Mouse (Mus musculus) neural tube, embryonic 12.5 days (tissue): ENCODE results near the gene Mmp24. TPM values are rescaled to one million over a fixed set of nuclear protein-coding genes. Genes with fewer than 3 reads are reported as not detected.
"Not testable (repeated sequence)": the region's sequence is repeated elsewhere in the genome, so short reads cannot be mapped to it uniquely, and the experiment has no call there.

Experiments
- ATAC-seq: fragments of 200-750 bp; cut with Nextera tagmentation; 2 replicates; pipeline ENCODE4 v1.8.0; 2017; ENCODE audit warnings: low read depth, mild to moderate bottlenecking, moderate TSS enrichment, moderate library complexity; ENCODE audit not compliant: low FRiP score
- H3K27ac ChIP-seq: fragments of 300-500 bp; sonication (generic); 2 replicates; pipeline ENCODE4 v1.5.1; 2016
- H3K27me3 ChIP-seq: fragments of 300-500 bp; sonication (generic); replicated peaks from 2 replicates; pipeline ENCODE4 v1.6.1; 2016; ENCODE audit warnings: mild to moderate bottlenecking
- H3K36me3 ChIP-seq: fragments of 300-500 bp; sonication (generic); 2 replicates; pipeline ENCODE4 v1.6.1; 2016; ENCODE audit warnings: mild to moderate bottlenecking
- H3K4me1 ChIP-seq: fragments of 300-500 bp; sonication (generic); 2 replicates; pipeline ENCODE4 v1.6.1; 2016
- H3K4me2 ChIP-seq: fragments of 300-500 bp; sonication (generic); replicated peaks from 2 replicates; pipeline ENCODE4 v1.6.1; 2016; ENCODE audit warnings: mild to moderate bottlenecking
- H3K4me3 ChIP-seq: fragments of 300-500 bp; sonication (generic); 2 replicates; pipeline ENCODE4 v1.5.1; 2016
- H3K9ac ChIP-seq: fragments of 300-500 bp; sonication (generic); 2 replicates; pipeline ENCODE4 v1.6.1; 2016; ENCODE audit warnings: mild to moderate bottlenecking
- H3K9me3 ChIP-seq: fragments of 300-500 bp; sonication (generic); 2 replicates; pipeline ENCODE4 v1.6.1; 2016; ENCODE audit warnings: mild to moderate bottlenecking
- WGBS: fragments of 180-500 bp; shearing (Covaris S2); methylation state at CpG from one replicate; pipeline ENCODE4 v1.1.7; 2016; 5-methylcytosine and 5-hydroxymethylcytosine counted together
- polyA plus RNA-seq: library from polyadenylated mRNA; unstranded; fragments of >200 nt; fragmentation: Nextera tagmentation; extraction: Ambion mirVana; gene quantifications from 2 replicates; pipeline ENCODE4 v1.2.1, GENCODE M21; 2016

Gene Mmp24
- 7.3 and 8.8 TPM in 2 replicates for polyA plus RNA-seq

- 2% methylated on average over 90 of the region's 100 CpGs for WGBS
These were observed at the start of gene Mmp24 for GRCm38 (mm10) chr2:155774927-155775684. TSS of gene Mmp24 (plus strand) at chr2:155775342.

GRCm38 (mm10) chr2:155726302-155726701 lies 48.8 kb upstream of the Mmp24 start:
- Histone ChIP-seq H3K4me2 (no peak overlapping the region), H3K4me3 (no peak overlapping the region)
- WGBS, result 87% methylated on average over 7 of the region's 7 CpGs

More at GRCm38 (mm10) chr2:155774927-155775684, at the start of gene Mmp24:
- Histone ChIP-seq H3K4me1 (peaks cover 22% of the 10 kb centered on the region), H3K27me3 (peaks cover 26% of the 10 kb centered on the region), H3K4me3 (peak within 1 kb of the TSS; percentile 77), H3K4me2 (peak within 1 kb of the TSS; percentile 72), H3K27ac (peak within 1 kb of the TSS; percentile 53), H3K36me3 (no peaks in the 10 kb centered on the region), H3K9me3 (no peaks in the 10 kb centered on the region), H3K9ac (peak within 1 kb of the TSS; percentile 80)
- no peak for ATAC-seq

GRCm38 (mm10) chr2:155727764-155728395 lies 47.3 kb upstream of the Mmp24 start:
- 76% methylated on average over 7 of the region's 7 CpGs for WGBS
- H3K4me3 ChIP-seq, result no peak overlapping the region
- ATAC-seq, result no peak

More at GRCm38 (mm10) chr2:155726302-155726701, 48.8 kb upstream of the Mmp24 start:
- Histone ChIP-seq H3K4me1 (peaks cover 7% of the 10 kb centered on the region), H3K27ac (no peak overlapping the region), H3K27me3 (no peaks in the 10 kb centered on the region), H3K9ac (no peak overlapping the region), H3K9me3 (no peaks in the 10 kb centered on the region), H3K36me3 (peaks cover 13% of the 10 kb centered on the region)
- no peak for ATAC-seq

GRCm38 (mm10) chr2:155728742-155729141 lies 46.4 kb upstream of the Mmp24 start:
- no peaks in the 10 kb centered on the region for H3K27me3 ChIP-seq
- H3K4me1 ChIP-seq, result peaks cover 7% of the 10 kb centered on the region
- peak overlapping the region; percentile 96 for H3K4me2 ChIP-seq
- peak; percentile 34; the same call in 1 of the 2 replicates for ATAC-seq
- H3K36me3 ChIP-seq, result peaks cover 8% of the 10 kb centered on the region
- H3K9me3 ChIP-seq, result no peaks in the 10 kb centered on the region
- peak overlapping the region; percentile 79 for H3K9ac ChIP-seq
- H3K27ac ChIP-seq, result no peak overlapping the region
- 4% methylated on average over 15 of the region's 15 CpGs for WGBS
- H3K4me3 ChIP-seq, result peak overlapping the region; percentile 94

More at GRCm38 (mm10) chr2:155727764-155728395, 47.3 kb upstream of the Mmp24 start:
- no peak overlapping the region for H3K9ac ChIP-seq
- no peaks in the 10 kb centered on the region for H3K9me3 ChIP-seq
- peaks cover 7% of the 10 kb centered on the region for H3K4me1 ChIP-seq
- H3K4me2 ChIP-seq, result peak overlapping the region; percentile 96; the same call in 1 of the 2 replicates
- no peak overlapping the region for H3K27ac ChIP-seq
- H3K36me3 ChIP-seq, result peaks cover 8% of the 10 kb centered on the region
- no peaks in the 10 kb centered on the region for H3K27me3 ChIP-seq

- WGBS, result under 1% methylated on average over 33 of the region's 33 CpGs
These were observed 45.9 kb upstream of the Mmp24 start, which contains the start of gene Edem2 for GRCm38 (mm10) chr2:155729158-155729645. TSS of gene Edem2 (minus strand) at chr2:155729475.

GRCm38 (mm10) chr2:155735080-155735479 lies 40.1 kb upstream of the Mmp24 start:
- no peaks in the 10 kb centered on the region for H3K27me3 ChIP-seq
- 88% methylated on average over 5 of the region's 5 CpGs for WGBS
- no peaks in the 10 kb centered on the region for H3K9me3 ChIP-seq
- no peaks in the 10 kb centered on the region for H3K4me1 ChIP-seq
- H3K27ac ChIP-seq, result no peak overlapping the region
- H3K36me3 ChIP-seq, result no peaks in the 10 kb centered on the region
- no peak overlapping the region for H3K4me2 ChIP-seq
- H3K9ac ChIP-seq, result no peak overlapping the region
- H3K4me3 ChIP-seq, result no peak overlapping the region
- no peak for ATAC-seq

More at GRCm38 (mm10) chr2:155729158-155729645, 45.9 kb upstream of the Mmp24 start, which contains the start of gene Edem2:
- Histone ChIP-seq H3K9ac (peak within 1 kb of the TSS; percentile 79), H3K27me3 (no peaks in the 10 kb centered on the region), H3K4me1 (peaks cover 7% of the 10 kb centered on the region), H3K36me3 (peaks cover 8% of the 10 kb centered on the region), H3K4me2 (peak within 1 kb of the TSS; percentile 96), H3K27ac (no peak within 1 kb of the TSS), H3K4me3 (peak within 1 kb of the TSS; percentile 94), H3K9me3 (no peaks in the 10 kb centered on the region)
- ATAC-seq, result peak; percentile 95

GRCm38 (mm10) chr2:155735766-155736165 lies 39.4 kb upstream of the Mmp24 start, which contains the start of gene Gm17581:
TSS of gene Gm17581 (minus strand) at chr2:155735866.
- not testable (repeated sequence) for H3K4me3 ChIP-seq, ATAC-seq, H3K9ac ChIP-seq, H3K36me3 ChIP-seq, H3K9me3 ChIP-seq, H3K4me2 ChIP-seq, H3K4me1 ChIP-seq, H3K27me3 ChIP-seq, H3K27ac ChIP-seq
- 86% methylated on average over 5 of the region's 5 CpGs for WGBS

GRCm38 (mm10) chr2:155736936-155737335 lies 38.2 kb upstream of the Mmp24 start:
- Histone ChIP-seq H3K4me2 (no peak overlapping the region), H3K9me3 (no peaks in the 10 kb centered on the region), H3K9ac (no peak overlapping the region), H3K27ac (no peak overlapping the region), H3K4me1 (no peaks in the 10 kb centered on the region), H3K4me3 (no peak overlapping the region), H3K36me3 (no peaks in the 10 kb centered on the region), H3K27me3 (no peaks in the 10 kb centered on the region)
- no peak for ATAC-seq
- 84% methylated on average over 6 of the region's 6 CpGs for WGBS

GRCm38 (mm10) chr2:155737803-155738202 lies 37.3 kb upstream of the Mmp24 start:
- H3K9me3 ChIP-seq, result no peaks in the 10 kb centered on the region
- no peak for ATAC-seq
- 46% methylated on average over 9 of the region's 9 CpGs for WGBS

GRCm38 (mm10) chr2:155742211-155742610 lies 32.9 kb upstream of the Mmp24 start:
- Histone ChIP-seq H3K4me2 (no peak overlapping the region), H3K27me3 (no peaks in the 10 kb centered on the region), H3K9ac (no peak overlapping the region), H3K36me3 (no peaks in the 10 kb centered on the region), H3K4me3 (no peak overlapping the region), H3K27ac (no peak overlapping the region), H3K9me3 (no peaks in the 10 kb centered on the region), H3K4me1 (no peaks in the 10 kb centered on the region)
- no peak for ATAC-seq
- 92% methylated on average over 11 of the region's 11 CpGs for WGBS

More at GRCm38 (mm10) chr2:155737803-155738202, 37.3 kb upstream of the Mmp24 start:
- Histone ChIP-seq H3K27ac (no peak overlapping the region), H3K9ac (no peak overlapping the region), H3K4me2 (no peak overlapping the region), H3K27me3 (no peaks in the 10 kb centered on the region), H3K4me1 (no peaks in the 10 kb centered on the region), H3K4me3 (no peak overlapping the region), H3K36me3 (no peaks in the 10 kb centered on the region)

GRCm38 (mm10) chr2:155742931-155743337 lies 32.2 kb upstream of the Mmp24 start:
- Histone ChIP-seq H3K36me3 (no peaks in the 10 kb centered on the region), H3K4me1 (no peaks in the 10 kb centered on the region), H3K9me3 (no peaks in the 10 kb centered on the region), H3K4me2 (no peak overlapping the region), H3K4me3 (no peak overlapping the region), H3K9ac (no peak overlapping the region), H3K27ac (no peak overlapping the region), H3K27me3 (no peaks in the 10 kb centered on the region)
- no peak for ATAC-seq
- WGBS, result 81% methylated on average over 12 of the region's 12 CpGs

GRCm38 (mm10) chr2:155743351-155743750 lies 31.8 kb upstream of the Mmp24 start:
- Histone ChIP-seq H3K27me3 (no peaks in the 10 kb centered on the region), H3K4me3 (no peak overlapping the region), H3K36me3 (no peaks in the 10 kb centered on the region), H3K9ac (no peak overlapping the region), H3K27ac (no peak overlapping the region), H3K4me1 (no peaks in the 10 kb centered on the region), H3K9me3 (no peaks in the 10 kb centered on the region), H3K4me2 (no peak overlapping the region)
- ATAC-seq, result no peak
- WGBS, result 92% methylated on average over 9 of the region's 9 CpGs
